ENCODE assay signal across 31 mouse cellular contexts in the genomic region with DNA sequence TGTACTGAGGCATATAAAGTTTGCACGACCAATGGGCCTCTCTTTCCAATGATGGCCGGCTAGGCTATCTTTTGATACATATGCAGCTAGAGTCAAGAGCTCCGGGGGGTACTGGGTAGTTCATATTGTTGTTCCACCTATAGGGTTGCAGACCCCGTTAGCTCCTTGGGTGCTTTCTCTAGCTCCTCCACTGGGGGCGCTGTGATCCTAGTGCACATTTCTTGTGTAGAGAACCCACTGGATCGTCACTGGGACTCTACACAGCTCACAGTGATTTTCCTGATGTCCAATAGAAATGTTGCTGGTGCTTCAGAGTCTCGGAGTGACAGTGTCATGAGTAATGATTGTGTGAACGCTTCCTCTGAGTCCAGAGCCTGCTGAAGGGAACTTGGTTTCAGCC. TPM values are rescaled to one million over a fixed set of nuclear protein-coding genes. Genes with fewer than 3 reads are reported as not detected.
DNase-seq lines count a peak whose midpoint lies in the region; ATAC-seq and TF ChIP-seq lines count a peak whose summit lies in the region.
"Not testable (repeated sequence)": the region's sequence is repeated elsewhere in the genome, so short reads cannot be mapped to it uniquely, and the experiment has no call there.
"Had no signal": no experiment of that assay in that cellular context is flagged by ENCODE, and none has a peak within 500 bp of the region (broad histone marks: within the 10 kb centered on the region; RNA-seq: fewer than 3 reads in every experiment).

No protein-coding gene starts in this region.

- dilution Hi-C loops in CH12.LX (cut with MboI; ENCODE audit: extremely low pct_ligation_motif_present, extremely low pct_unique_long_range_greater_than_20kb, low sequenced_read_pairs) = not testable (repeated sequence)

- TF ChIP-seq CTCF in CH12.LX (conservative IDR thresholded peaks at IDR 0.05 in 1 of 2, IDR thresholded peaks at IDR 0.05 in 1 of 2; ENCODE audit: low read depth in 2 of 2, low read length in 2 of 2) (peak; percentile 22 to 32; a peak in 2 of 4 replicates), MEL (IDR thresholded peaks at IDR 0.05 in 2 of 3, conservative IDR thresholded peaks at IDR 0.05 in 1 of 3; ENCODE audit: control insufficient read depth in 1 of 3, insufficient read depth in 1 of 3, low read depth in 2 of 3, low read length in 3 of 3, poor library complexity in 1 of 3, severe bottlenecking in 1 of 3) (peak in 2 of 3 experiments; percentile 15 to 27; a peak in 4 of 6 replicates)
- TF ChIP-seq CTCF in kidney, adult 2 months (conservative IDR thresholded peaks at IDR 0.05; ENCODE audit: insufficient read depth, insufficient read length, low read depth, low read length) = 0 out of 2 replicates have a peak, but pooled peaks have one; percentile 5
- peak; percentile 8; the same call in 1 of the 2 replicates for TF ChIP-seq CTCF in liver, adult 2 months (IDR thresholded peaks at IDR 0.05; ENCODE audit: low read depth, low read length)
- peak; percentile 43 for TF ChIP-seq CTCF in midbrain, postnatal 0 days (IDR thresholded peaks at IDR 0.05)

- H3K4me3 ChIP-seq in CH12.LX (replicated peaks in 1 of 3; ENCODE audit: low read depth in 2 of 3, low read length in 2 of 3, poor library complexity in 1 of 3); MEL (ENCODE audit: control insufficient read depth in 1 of 2, insufficient read depth in 1 of 2, low read depth in 2 of 2, low read length in 2 of 2); kidney, adult 2 months (ENCODE audit: insufficient read depth, low read depth, low read length); liver, adult 2 months (ENCODE audit: insufficient read depth, low read depth, low read length); midbrain, postnatal 0 days (ENCODE audit: low read depth, low read length): not testable (repeated sequence)

- H3K36me3 ChIP-seq in CH12.LX (replicated peaks in 1 of 2; ENCODE audit: control insufficient read depth in 1 of 2, insufficient read depth in 1 of 2, low read length in 1 of 2); MEL (ENCODE audit: control insufficient read depth in 1 of 2, insufficient read depth in 2 of 2, low read length in 2 of 2); kidney, adult 2 months (ENCODE audit: control insufficient read depth, insufficient read depth, low read length); liver, adult 2 months (ENCODE audit: control insufficient read depth, insufficient read depth, low read length); midbrain, postnatal 0 days (ENCODE audit: insufficient read depth, low read length): not testable (repeated sequence)

- not testable (repeated sequence) for H3K4me2 ChIP-seq in CH12.LX (ENCODE audit: insufficient read depth, low read depth, poor library complexity, severe bottlenecking); midbrain, postnatal 0 days (ENCODE audit: low read depth, low read length, poor library complexity, severe bottlenecking)

- H3K79me2 ChIP-seq in CH12.LX (replicated peaks; ENCODE audit: control insufficient read depth, extremely low read depth, insufficient read depth, poor library complexity, severe bottlenecking); MEL (ENCODE audit: control insufficient read depth, insufficient read depth, low read length, poor library complexity); liver, adult 2 months (ENCODE audit: control insufficient read depth, insufficient read depth, low read length): not testable (repeated sequence)

- not testable (repeated sequence) for H3K27ac ChIP-seq in CH12.LX (ENCODE audit: insufficient read depth, low read depth); MEL (ENCODE audit: control insufficient read depth, low read depth, low read length); kidney, adult 2 months (ENCODE audit: insufficient read depth, low read depth, low read length); liver, adult 2 months (replicated peaks; ENCODE audit: insufficient read depth, low read depth, low read length); midbrain, postnatal 0 days (ENCODE audit: low read depth, low read length)

- not testable (repeated sequence) for TF ChIP-seq POLR2A in CH12.LX (IDR thresholded peaks at IDR 0.05; ENCODE audit: low read depth, low read length); MEL (IDR thresholded peaks at IDR 0.05; ENCODE audit: control insufficient read depth in 1 of 2, insufficient read depth in 1 of 2, low read depth in 1 of 2, low read length in 2 of 2, poor library complexity in 1 of 2); kidney, adult 2 months (IDR thresholded peaks at IDR 0.05; ENCODE audit: low read depth, low read length); liver, adult 2 months (IDR thresholded peaks at IDR 0.05; ENCODE audit: extremely low read depth, insufficient read depth, low read length)

- H3K27me3 ChIP-seq in CH12.LX (replicated peaks); MEL (ENCODE audit: control insufficient read depth in 1 of 2, insufficient read depth in 2 of 2, low read length in 2 of 2); kidney, adult 2 months (replicated peaks; ENCODE audit: control insufficient read depth, insufficient read depth, low read length); liver, adult 2 months (ENCODE audit: control insufficient read depth, insufficient read depth, low read length); midbrain, postnatal 0 days (ENCODE audit: insufficient read depth, low read length): not testable (repeated sequence)

- in situ Hi-C loops in CH12.LX (cut with MboI; ENCODE audit: low pct_ligation_motif_present, low pct_unique_long_range_greater_than_20kb, low sequenced_read_pairs) = loop anchor here (25.0 kb wide), 1 partner anchor 1015 kb away; no protein-coding TSS in a partner anchor

- not testable (repeated sequence) for TF ChIP-seq EP300 in CH12.LX (IDR thresholded peaks at IDR 0.05; ENCODE audit: low read length); MEL (IDR thresholded peaks at IDR 0.05; ENCODE audit: low read depth in 1 of 2, low read length in 2 of 2)

- DNase-seq in CH12.LX (ENCODE audit: extremely low read depth) = peak; percentile 12
- peak; percentile 5 for DNase-seq in MEL (ENCODE audit: low read depth, low spot score)
- peak; percentile 44 to 54 for DNase-seq in cerebellum, postnatal 10 days
- peak; percentile 64 for DNase-seq in heart, adult 11 months
- not testable (repeated sequence) for DNase-seq in kidney, adult 2 months; liver, adult 2 months (ENCODE audit: extremely low read depth, low read depth, low spot score); midbrain, postnatal 0 days (ENCODE audit: low spot score)
- peak; percentile 60 for DNase-seq in testis, postnatal 10 days (ENCODE audit: low spot score)

- 81% methylated on average over 8 of the region's 8 CpGs for WGBS in kidney, adult 2 months
- 73% methylated on average over 8 of the region's 8 CpGs for WGBS in liver, adult 2 months
- WGBS in midbrain, postnatal 0 days = 77% methylated on average over 8 of the region's 8 CpGs

- ATAC-seq in midbrain, postnatal 0 days (ENCODE audit: low FRiP score) = not testable (repeated sequence)

- H3K4me1 ChIP-seq in CH12.LX (ENCODE audit: control insufficient read depth in 1 of 2, insufficient read depth in 2 of 2); MEL (ENCODE audit: control insufficient read depth in 1 of 2, insufficient read depth in 2 of 2, low read length in 2 of 2); kidney, adult 2 months (ENCODE audit: control insufficient read depth, insufficient read depth, low read length); liver, adult 2 months (ENCODE audit: control insufficient read depth, insufficient read depth, low read length); midbrain, postnatal 0 days (ENCODE audit: insufficient read depth, low read length): not testable (repeated sequence)

- peaks cover 15% of the 10 kb centered on the region for H3K9me3 ChIP-seq in CH12.LX (replicated peaks; ENCODE audit: low read length)
- not testable (repeated sequence) for H3K9me3 ChIP-seq in MEL (replicated peaks; ENCODE audit: insufficient read depth, low read length); midbrain, postnatal 0 days (ENCODE audit: low read length)

- TF ChIP-seq RAD21 in CH12.LX (IDR thresholded peaks at IDR 0.05; ENCODE audit: low read depth, low read length); MEL (IDR thresholded peaks at IDR 0.05; ENCODE audit: low read depth, low read length): not testable (repeated sequence)

- not testable (repeated sequence) for H3K9ac ChIP-seq in CH12.LX (ENCODE audit: insufficient read depth, low read depth); MEL (ENCODE audit: control insufficient read depth, low read depth, low read length, poor library complexity, severe bottlenecking); liver, adult 2 months (ENCODE audit: low read depth, low read length); midbrain, postnatal 0 days (replicated peaks; ENCODE audit: low read length, poor library complexity, severe bottlenecking)

RNA-seq across cellular contexts. Expression of a gene that starts 8.1 kb away (rescaled TPM):
- total RNA-seq in CH12.LX (2012; rRNA removed) (not detected in 2 replicates), CH12.LX (2014; rRNA removed) (not detected in 2 replicates), MEL (2012; rRNA removed) (not detected in 2 replicates)
- polyA plus RNA-seq in CH12.LX (2012; ENCODE audit: insufficient read length, low read depth) (not detected in 2 replicates), MEL (2012; ENCODE audit: insufficient read depth in 1 of 2, insufficient read length in 2 of 2, low read depth in 1 of 2, low replicate concordance in 2 of 2, missing spikeins in 1 of 2) (not detected)
- 300 and 359 TPM in 2 replicates for polyA plus RNA-seq in kidney, adult 2 months (2012; rRNA removed)
- total RNA-seq in liver, adult 2 months (2014; rRNA removed) = 17.7 and 34.6 TPM in 2 replicates
- 23.5 and 31.2 TPM in 2 replicates for polyA plus RNA-seq in liver, adult 2 months (2012; rRNA removed)
- total RNA-seq in midbrain, postnatal 0 days (2014; rRNA removed) = 33.6 and 38.0 TPM in 2 replicates
- 19.4 and 21.0 TPM in 2 replicates for polyA plus RNA-seq in midbrain, postnatal 0 days (2015; fragmentation: Nextera tagmentation; extraction: Ambion mirVana)
- total RNA-seq: megakaryocyte progenitor cell, adult 5-6 weeks; neutrophil, adult 5-6 weeks had no signal

RNA-seq across cellular contexts. Expression of a gene that starts 24.2 kb away (rescaled TPM):
- total RNA-seq in CH12.LX (2012; rRNA removed) (0.08 TPM in 1 of 2 replicates, not detected in the other), CH12.LX (2014; rRNA removed) (not detected in 2 replicates), MEL (2012; rRNA removed) (not detected in 2 replicates)
- polyA plus RNA-seq in CH12.LX (2012; ENCODE audit: insufficient read length, low read depth) (not detected in 2 replicates), MEL (2012; ENCODE audit: insufficient read depth in 1 of 2, insufficient read length in 2 of 2, low read depth in 1 of 2, low replicate concordance in 2 of 2, missing spikeins in 1 of 2) (not detected)
- 28.0 and 37.5 TPM in 2 replicates for polyA plus RNA-seq in kidney, adult 2 months (2012; rRNA removed)
- 89.1 and 176 TPM in 2 replicates for total RNA-seq in liver, adult 2 months (2014; rRNA removed)
- polyA plus RNA-seq in liver, adult 2 months (2012; rRNA removed) = 17.1 and 50.9 TPM in 2 replicates
- total RNA-seq in midbrain, postnatal 0 days (2014; rRNA removed) = not detected in 2 replicates
- polyA plus RNA-seq in midbrain, postnatal 0 days (2015; fragmentation: Nextera tagmentation; extraction: Ambion mirVana) = 0.11 TPM in 1 of 2 replicates, not detected in the other
- total RNA-seq: adrenal gland, adult 8-10 months; gastrocnemius, adult 8-10 months; heart, postnatal 25 days; left cerebral cortex, adult 18-20 months; left cerebral cortex, postnatal 25 days; megakaryocyte progenitor cell, adult 5-6 weeks; neutrophil, adult 5-6 weeks had no signal
- polyA plus RNA-seq: midbrain, embryonic 15.5 days; spleen, adult 2 months; urinary bladder, adult 2 months had no signal

RNA-seq across cellular contexts. Expression of a gene that starts 33.5 kb away (rescaled TPM):
- total RNA-seq in CH12.LX (2012; rRNA removed) = not detected in 2 replicates
- total RNA-seq in CH12.LX (2014; rRNA removed) = not detected in 2 replicates
- polyA plus RNA-seq in CH12.LX (2012; ENCODE audit: insufficient read length, low read depth) = not detected in 2 replicates
- total RNA-seq in MEL (2012; rRNA removed) = not detected in 2 replicates
- polyA plus RNA-seq in MEL (2012; ENCODE audit: insufficient read depth in 1 of 2, insufficient read length in 2 of 2, low read depth in 1 of 2, low replicate concordance in 2 of 2, missing spikeins in 1 of 2) = not detected
- not detected in 2 replicates for polyA plus RNA-seq in kidney, adult 2 months (2012; rRNA removed)
- not detected in 2 replicates for total RNA-seq in liver, adult 2 months (2014; rRNA removed)
- not detected in 2 replicates for polyA plus RNA-seq in liver, adult 2 months (2012; rRNA removed)
- not detected in 2 replicates for total RNA-seq in midbrain, postnatal 0 days (2014; rRNA removed)
- polyA plus RNA-seq in midbrain, postnatal 0 days (2015; fragmentation: Nextera tagmentation; extraction: Ambion mirVana) = not detected in 2 replicates
- total RNA-seq: adrenal gland, adult 8-10 months; adrenal gland, postnatal 4 days; gastrocnemius, adult 8-10 months; gastrocnemius, postnatal 4 days; heart, postnatal 25 days; layer of hippocampus, postnatal 10 days; left cerebral cortex, adult 18-20 months; left cerebral cortex, postnatal 25 days; megakaryocyte progenitor cell, adult 5-6 weeks; neutrophil, adult 5-6 weeks had no signal
- polyA plus RNA-seq: embryonic facial prominence, embryonic 13.5 days; forebrain, embryonic 10.5 days; forebrain, embryonic 15.5 days; heart, embryonic 15.5 days; hindbrain, embryonic 12.5 days; intestine, embryonic 16.5 days; liver, embryonic 12.5 days; lung, adult 2 months; midbrain, embryonic 10.5 days; midbrain, embryonic 15.5 days; neural tube, embryonic 11.5 days; spleen, adult 2 months; urinary bladder, adult 2 months had no signal

Comparison
In these comparisons a context has a peak if more than half of its experiments do, and no peak if none do; other contexts are left out.
1. RNA of a gene that starts 8.1 kb away (polyA plus RNA-seq): 300 to 359 TPM in kidney, adult 2 months, 23.5 to 31.2 TPM in liver, adult 2 months and 19.4 to 21.0 TPM in midbrain, postnatal 0 days; not detected in CH12.LX and not detected in MEL; every median in the first group is over 10 times any median in the second.
2. RNA of a gene that starts 24.2 kb away (polyA plus RNA-seq): 28.0 to 37.5 TPM in kidney, adult 2 months and 17.1 to 50.9 TPM in liver, adult 2 months; 0.11 TPM in midbrain, postnatal 0 days, not detected in CH12.LX and not detected in MEL; every median in the first group is over 10 times any median in the second.
3. Peak in every context shown above with its lines, with median percentiles within 50 percentile points of each other: CTCF ChIP-seq.